Mouse (Mus musculus) adrenal gland, postnatal 10 days (tissue): ENCODE measurements around the gene Olfr1369-ps1. TPM values are rescaled to one million over a fixed set of nuclear protein-coding genes. Genes with fewer than 3 reads are reported as not detected.

Source experiments
- total RNA-seq, 2 experiments: library from RNA; stranded (reverse); gene quantifications; 2 replicates each; pipeline ENCODE4 v1.2.3; 2021

Gene Olfr1369-ps1
- total RNA-seq, 2 experiments from 2014 or later = not detected

Other genes starting within 250 kb of the Olfr1369-ps1 start
- gene Olfr1370, start 36.5 kb upstream of the Olfr1369-ps1 start, total RNA-seq = not detected
- gene Olfr263, start 18.2 kb downstream of the Olfr1369-ps1 start, total RNA-seq = not detected
- not detected for gene Olfr1368, start 34.4 kb downstream of the Olfr1369-ps1 start, total RNA-seq
- gene Trim27, start 68.0 kb downstream of the Olfr1369-ps1 start, total RNA-seq = 10 to 100 TPM; 50.2 to 51.9 TPM
- gene Gpx5, start 181.2 kb downstream of the Olfr1369-ps1 start, total RNA-seq = not detected
- under 1 TPM in 1 of 2 experiments, not detected in 1; 0.27 TPM for gene Gpx6, start 200.6 kb downstream of the Olfr1369-ps1 start, total RNA-seq
- not detected for gene Olfr1367, start 235.4 kb downstream of the Olfr1369-ps1 start, total RNA-seq